Mouse (Mus musculus) bone marrow, adult 2 months (tissue): ENCODE results near the gene Ms4a1.

Experiments
- CTCF ChIP-seq: fragments of 200-500 bp; IDR thresholded peaks from 2 replicates; pipeline ENCODE4 v1.5.1; 2011; ENCODE audit warnings: low read length, control low read depth; ENCODE audit not compliant: control insufficient read depth, insufficient read depth
- POLR2A ChIP-seq: fragments of 200-500 bp; IDR thresholded peaks from 2 replicates; pipeline ENCODE4 v1.6.1; 2011; ENCODE audit warnings: low read depth, mild to moderate bottlenecking, control low read depth, low read length, borderline replicate concordance; ENCODE audit not compliant: control insufficient read depth

- TF ChIP-seq CTCF, result no peak
- TF ChIP-seq POLR2A, result no peak
Measured at GRCm38 (mm10) chr19:11244230-11244629, 21.8 kb downstream of the Ms4a1 start.
